Mouse (Mus musculus) brown adipose tissue, adult 24 weeks (tissue): Measurements from ENCODE around the gene Hus1b. TPM values are rescaled to one million over a fixed set of nuclear protein-coding genes. Genes with fewer than 3 reads are reported as not detected.

Experiments used
- H3K27ac ChIP-seq: fragments of 200-500 bp; replicated peaks from 2 replicates; pipeline ENCODE4 v1.5.1; 2012; ENCODE audit warnings: low read depth, mild to moderate bottlenecking, low read length
- H3K4me1 ChIP-seq: fragments of 200-500 bp; 2 replicates; pipeline ENCODE4 v1.6.1; 2012; ENCODE audit warnings: low read length, mixed read lengths; ENCODE audit not compliant: control insufficient read depth, insufficient read depth, insufficient read length
- H3K4me3 ChIP-seq: fragments of 200-500 bp; 2 replicates; pipeline ENCODE4 v1.5.1; 2012; ENCODE audit warnings: low read depth, mild to moderate bottlenecking, low read length, moderate library complexity; ENCODE audit not compliant: insufficient read depth
- polyA plus RNA-seq: library from polyadenylated mRNA; stranded (reverse); fragments of >200 nt; gene quantifications from 2 replicates; pipeline ENCODE4 v1.2.4, GENCODE M21; 2012; ENCODE audit not compliant: missing spikeins, insufficient read depth, insufficient read length

The Hus1b gene
- polyA plus RNA-seq, 1 experiment: not detected

GRCm38 (mm10) chr13:30971047-30971446 lies 23.5 kb upstream of the Hus1b start:
- no peak overlapping the region for H3K4me3 ChIP-seq
- peaks cover 3% of the 10 kb centered on the region for H3K4me1 ChIP-seq
- H3K27ac ChIP-seq: no peak overlapping the region

GRCm38 (mm10) chr13:30968311-30968710 lies 20.8 kb upstream of the Hus1b start:
- no peak overlapping the region for H3K27ac ChIP-seq
- H3K4me1 ChIP-seq: peaks cover 3% of the 10 kb centered on the region
- H3K4me3 ChIP-seq: no peak overlapping the region

- H3K27ac ChIP-seq: no peak overlapping the region
These were observed 18.9 kb upstream of the Hus1b start for GRCm38 (mm10) chr13:30966507-30966911.

GRCm38 (mm10) chr13:30961932-30962331 lies 14.4 kb upstream of the Hus1b start:
- H3K27ac ChIP-seq: no peak overlapping the region
- peaks cover 10% of the 10 kb centered on the region for H3K4me1 ChIP-seq
- no peak overlapping the region for H3K4me3 ChIP-seq

More at GRCm38 (mm10) chr13:30966507-30966911, 18.9 kb upstream of the Hus1b start:
- Histone ChIP-seq H3K4me1 (peaks cover 3% of the 10 kb centered on the region), H3K4me3 (no peak overlapping the region)

- Histone ChIP-seq H3K4me1 (peaks cover 7% of the 10 kb centered on the region; the same call in 1 of the 2 replicates), H3K27ac (no peak overlapping the region), H3K4me3 (no peak overlapping the region)
These were observed 13.2 kb upstream of the Hus1b start for GRCm38 (mm10) chr13:30960714-30961113.

- Histone ChIP-seq H3K4me1 (peaks cover 7% of the 10 kb centered on the region), H3K4me3 (no peak overlapping the region)
These were observed 6.0 kb upstream of the Hus1b start for GRCm38 (mm10) chr13:30953580-30953979.

GRCm38 (mm10) chr13:30952044-30952443 lies 4.5 kb upstream of the Hus1b start:
- Histone ChIP-seq H3K27ac (no peak overlapping the region), H3K4me3 (no peak overlapping the region), H3K4me1 (peaks cover 4% of the 10 kb centered on the region; the same call in 1 of the 2 replicates)

More at GRCm38 (mm10) chr13:30953580-30953979, 6.0 kb upstream of the Hus1b start:
- no peak overlapping the region for H3K27ac ChIP-seq

GRCm38 (mm10) chr13:30949181-30949580 lies 1.6 kb upstream of the Hus1b start:
- H3K4me1 ChIP-seq: peaks cover 3% of the 10 kb centered on the region; the same call in 1 of the 2 replicates
- H3K27ac ChIP-seq: no peak overlapping the region
- no peak overlapping the region for H3K4me3 ChIP-seq

GRCm38 (mm10) chr13:30947129-30947528 lies 430 bp downstream of the Hus1b start:
- no peak overlapping the region for H3K4me3 ChIP-seq

GRCm38 (mm10) chr13:30945788-30946187 lies 1.8 kb downstream of the Hus1b start:
- Histone ChIP-seq H3K4me3 (no peak overlapping the region), H3K27ac (no peak overlapping the region), H3K4me1 (peaks cover 3% of the 10 kb centered on the region; the same call in 1 of the 2 replicates)

More at GRCm38 (mm10) chr13:30947129-30947528, 430 bp downstream of the Hus1b start:
- H3K27ac ChIP-seq: no peak overlapping the region
- H3K4me1 ChIP-seq: peaks cover 3% of the 10 kb centered on the region; the same call in 1 of the 2 replicates

- Histone ChIP-seq H3K4me1 (no peaks in the 10 kb centered on the region), H3K27ac (peak overlapping the region; percentile 62), H3K4me3 (no peak overlapping the region)
These were observed 14.6 kb downstream of the Hus1b start for GRCm38 (mm10) chr13:30932972-30933371.

- Histone ChIP-seq H3K4me1 (no peaks in the 10 kb centered on the region), H3K27ac (no peak overlapping the region), H3K4me3 (no peak overlapping the region)
These were observed 15.9 kb downstream of the Hus1b start for GRCm38 (mm10) chr13:30931613-30932012.

GRCm38 (mm10) chr13:30929119-30929518 lies 18.4 kb downstream of the Hus1b start:
- no peak overlapping the region for H3K4me3 ChIP-seq
- no peak overlapping the region for H3K27ac ChIP-seq
- H3K4me1 ChIP-seq: no peaks in the 10 kb centered on the region

- Histone ChIP-seq H3K4me1 (no peaks in the 10 kb centered on the region), H3K4me3 (no peak overlapping the region), H3K27ac (no peak overlapping the region)
These were observed 23.3 kb downstream of the Hus1b start for GRCm38 (mm10) chr13:30924269-30924668.

GRCm38 (mm10) chr13:30921914-30922313 lies 25.6 kb downstream of the Hus1b start:
- Histone ChIP-seq H3K27ac (no peak overlapping the region), H3K4me1 (no peaks in the 10 kb centered on the region), H3K4me3 (no peak overlapping the region)

GRCm38 (mm10) chr13:30913757-30914156 lies 33.8 kb downstream of the Hus1b start:
- H3K4me3 ChIP-seq: no peak overlapping the region
- no peaks in the 10 kb centered on the region for H3K4me1 ChIP-seq
- no peak overlapping the region for H3K27ac ChIP-seq
